Mouse (Mus musculus) adipocyte (in vitro differentiated cells): Measurements from ENCODE around the gene Fam120b.

ENCODE experiments used
- DNase-seq: peaks from one replicate; pipeline ENCODE4 v3.0.0-alpha.2; 2016; ENCODE audit warnings: low spot score

The Fam120b gene

GRCm38 (mm10) chr17:15395997-15396675, at the start of gene Fam120b:
Gene Fam120b (plus strand): TSS chr17:15396202.
- DNase-seq: peak; percentile 99

GRCm38 (mm10) chr17:15350152-15350551, 45.9 kb upstream of the Fam120b start:
- DNase-seq: no peak

- no peak for DNase-seq
These were observed 43.0 kb upstream of the Fam120b start for GRCm38 (mm10) chr17:15352869-15353610.

GRCm38 (mm10) chr17:15354006-15354405, 42.0 kb upstream of the Fam120b start:
- DNase-seq: no peak

GRCm38 (mm10) chr17:15355072-15355471, 40.9 kb upstream of the Fam120b start:
- DNase-seq: no peak

- no peak for DNase-seq
These were observed 39.5 kb upstream of the Fam120b start for GRCm38 (mm10) chr17:15356526-15356925.

- DNase-seq: no peak
These were observed 38.9 kb upstream of the Fam120b start for GRCm38 (mm10) chr17:15357071-15357470.

GRCm38 (mm10) chr17:15363656-15364055, 32.3 kb upstream of the Fam120b start:
- DNase-seq: peak; percentile 67

GRCm38 (mm10) chr17:15365650-15366049, 30.4 kb upstream of the Fam120b start:
- peak; percentile 85 for DNase-seq

GRCm38 (mm10) chr17:15370401-15370800, 25.6 kb upstream of the Fam120b start:
- no peak for DNase-seq

- DNase-seq: peak; percentile 54
These were observed 23.8 kb upstream of the Fam120b start for GRCm38 (mm10) chr17:15371967-15372835.

- DNase-seq: peak; percentile 30
These were observed 22.9 kb upstream of the Fam120b start for GRCm38 (mm10) chr17:15372931-15373652.

GRCm38 (mm10) chr17:15374321-15375141, 21.5 kb upstream of the Fam120b start:
- DNase-seq: no peak

GRCm38 (mm10) chr17:15375224-15375623, 20.8 kb upstream of the Fam120b start:
- no peak for DNase-seq

- DNase-seq: no peak
These were observed 20.1 kb upstream of the Fam120b start for GRCm38 (mm10) chr17:15375701-15376493.

- DNase-seq: no peak
These were observed 19.4 kb upstream of the Fam120b start, which contains the start of gene Dll1 for GRCm38 (mm10) chr17:15376494-15377181. Gene Dll1 (minus strand): TSS chr17:15376872.

- peak; percentile 76 for DNase-seq
These were observed 18.1 kb upstream of the Fam120b start for GRCm38 (mm10) chr17:15377901-15378300.

GRCm38 (mm10) chr17:15378413-15379109, 17.4 kb upstream of the Fam120b start:
- DNase-seq: no peak
